Mouse (Mus musculus) CH12.LX (cell line): ENCODE measurements at regions not wholly inside any gene's neighbourhood (a gene's known extent, or its start where the extent isn't known, plus 50 kb on each side); places are given as distances from the start of the nearest gene placed in this dataset.

Experiments used
- CHD1 ChIP-seq: IDR thresholded peaks from 2 replicates; pipeline ENCODE4 v1.6.1; 2012; ENCODE audit warnings: low read depth, low read length, improper control_type of control experiment, inconsistent platforms
- CTCF ChIP-seq, 2 experiments: IDR thresholded peaks in 1 of 2; conservative IDR thresholded peaks in 1 of 2; 2 replicates each; pipeline ENCODE4 v1.5.1; 2011 to 2012; ENCODE audit warnings: low read depth in 2 of 2, low read length in 2 of 2, improper control_type of control experiment in 1 of 2, inconsistent platforms in 1 of 2, mild to moderate bottlenecking in 1 of 2, moderate library complexity in 1 of 2
- E2F4 ChIP-seq: IDR thresholded peaks from 2 replicates; pipeline ENCODE4 v1.6.1; 2011; ENCODE audit warnings: low read depth, low read length, improper control_type of control experiment; ENCODE audit not compliant: insufficient replicate concordance
- MAZ ChIP-seq: IDR thresholded peaks from 2 replicates; pipeline ENCODE4 v1.6.1; 2012; ENCODE audit warnings: low read depth, mild to moderate bottlenecking, inconsistent platforms, low read length, improper control_type of control experiment, moderate library complexity
- MYC ChIP-seq: IDR thresholded peaks from 2 replicates; pipeline ENCODE4 v1.6.1; 2011; ENCODE audit warnings: low read depth, mild to moderate bottlenecking, improper control_type of control experiment, low read length
- POLR2A ChIP-seq: IDR thresholded peaks from 2 replicates; pipeline ENCODE4 v1.6.1; 2011; ENCODE audit warnings: low read depth, mild to moderate bottlenecking, improper control_type of control experiment, low read length
- TBP ChIP-seq: conservative IDR thresholded peaks from 2 replicates; pipeline ENCODE4 v1.6.1; 2011; ENCODE audit warnings: low read depth, low read length, improper control_type of control experiment

DNA sequence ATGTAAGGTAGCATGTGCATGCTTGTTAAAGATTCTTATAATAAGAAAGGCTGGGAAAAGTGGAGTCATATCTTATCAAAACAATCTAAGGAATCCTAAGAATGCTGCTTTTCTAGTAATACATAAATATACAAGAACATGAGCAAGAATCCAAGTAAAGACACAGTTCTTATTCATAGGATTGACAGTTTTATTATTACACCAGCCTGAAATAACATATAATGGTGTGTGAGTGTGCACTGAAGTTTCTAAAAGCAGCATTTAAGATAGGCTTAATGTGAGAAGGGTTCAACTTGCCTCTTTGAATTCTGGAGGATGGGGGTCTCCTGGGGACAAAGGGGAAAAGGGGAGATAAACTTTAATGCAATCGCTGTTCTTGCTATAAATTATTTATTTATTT, 553.3 kb downstream of the Inhba start:
- TF ChIP-seq MYC: no peak
- no peak for TF ChIP-seq E2F4
- TF ChIP-seq POLR2A: no peak
- no peak for TF ChIP-seq TBP
- TF ChIP-seq CTCF (conservative IDR thresholded peaks at IDR 0.05 in 1 of 2, IDR thresholded peaks at IDR 0.05 in 1 of 2; ENCODE audit: low read depth in 2 of 2, low read length in 2 of 2): no peak
- TF ChIP-seq CHD1: no peak
- TF ChIP-seq MAZ: no peak
